Mouse (Mus musculus) MEL (cell line): ENCODE results near the gene Cyp2c68.

Experiments used
- BHLHE40 ChIP-seq: IDR thresholded peaks from 2 replicates; pipeline ENCODE4 v1.6.1; 2012; ENCODE audit warnings: low read depth, mild to moderate bottlenecking, inconsistent platforms, low read length, improper control_type of control experiment, borderline replicate concordance
- CTCF ChIP-seq, 3 experiments: IDR thresholded peaks in 2 of 3; conservative IDR thresholded peaks in 1 of 3; 2 replicates each; pipeline ENCODE4 v1.5.1; 2011 to 2012; ENCODE audit warnings: low read length in 3 of 3, low read depth in 2 of 3, mild to moderate bottlenecking in 2 of 3, improper control_type of control experiment in 1 of 3, inconsistent platforms in 1 of 3, mixed read lengths in 1 of 3, moderate library complexity in 1 of 3; ENCODE audit not compliant: control insufficient read depth in 1 of 3, insufficient read depth in 1 of 3, poor library complexity in 1 of 3, severe bottlenecking in 1 of 3
- KAT2A ChIP-seq: conservative IDR thresholded peaks from 2 replicates; pipeline ENCODE4 v1.6.1; 2012; ENCODE audit warnings: low read depth, low read length, improper control_type of control experiment, inconsistent platforms
- MAX ChIP-seq: IDR thresholded peaks from 2 replicates; pipeline ENCODE4 v1.6.1; 2011; ENCODE audit warnings: low read length, improper control_type of control experiment
- POLR2AphosphoS2 ChIP-seq: IDR thresholded peaks from 2 replicates; pipeline ENCODE4 v1.6.1; 2011; ENCODE audit warnings: low read length, improper control_type of control experiment
- RCOR1 ChIP-seq: IDR thresholded peaks from 2 replicates; pipeline ENCODE4 v1.6.1; 2012; ENCODE audit warnings: low read depth, mild to moderate bottlenecking, inconsistent platforms, low read length, improper control_type of control experiment
- UBTF ChIP-seq: IDR thresholded peaks from 2 replicates; pipeline ENCODE4 v1.6.1; 2012; ENCODE audit warnings: low read depth, mild to moderate bottlenecking, inconsistent platforms, low read length, improper control_type of control experiment, moderate library complexity, borderline replicate concordance; ENCODE audit not compliant: insufficient read depth
- USF2 ChIP-seq, 2 experiments: IDR thresholded peaks; 2 replicates each; pipeline ENCODE4 v1.6.1; 2011 to 2012; ENCODE audit warnings: improper control_type of control experiment in 2 of 2, low read length in 2 of 2, borderline replicate concordance in 1 of 2, inconsistent platforms in 1 of 2, low read depth in 1 of 2, mild to moderate bottlenecking in 1 of 2; ENCODE audit not compliant: insufficient read depth in 1 of 2

- no peak for TF ChIP-seq POLR2AphosphoS2
- TF ChIP-seq BHLHE40, result no peak
- no peak for TF ChIP-seq MAX
- TF ChIP-seq RCOR1, result no peak
- TF ChIP-seq USF2 (IDR thresholded peaks at IDR 0.05; ENCODE audit: borderline replicate concordance in 1 of 2, insufficient read depth in 1 of 2, low read depth in 1 of 2, low read length in 2 of 2), result no peak
- no peak for TF ChIP-seq CTCF (IDR thresholded peaks at IDR 0.05 in 2 of 3, conservative IDR thresholded peaks at IDR 0.05 in 1 of 3; ENCODE audit: control insufficient read depth in 1 of 3, insufficient read depth in 1 of 3, low read depth in 2 of 3, low read length in 3 of 3, poor library complexity in 1 of 3, severe bottlenecking in 1 of 3)
- no peak for TF ChIP-seq UBTF
- TF ChIP-seq KAT2A, result no peak
These were observed 93.3 kb downstream of the Cyp2c68 start for GRCm38 (mm10) chr19:39647519-39647918.
